Mouse (Mus musculus) bone marrow, adult 2 months (tissue): ENCODE results near the gene E130116L18Rik.

Source experiments
- CTCF ChIP-seq: fragments of 200-500 bp; IDR thresholded peaks from 2 replicates; pipeline ENCODE4 v1.5.1; 2011; ENCODE audit warnings: low read length, control low read depth; ENCODE audit not compliant: control insufficient read depth, insufficient read depth
- POLR2A ChIP-seq: fragments of 200-500 bp; IDR thresholded peaks from 2 replicates; pipeline ENCODE4 v1.6.1; 2011; ENCODE audit warnings: low read depth, mild to moderate bottlenecking, control low read depth, low read length, borderline replicate concordance; ENCODE audit not compliant: control insufficient read depth

DNA sequence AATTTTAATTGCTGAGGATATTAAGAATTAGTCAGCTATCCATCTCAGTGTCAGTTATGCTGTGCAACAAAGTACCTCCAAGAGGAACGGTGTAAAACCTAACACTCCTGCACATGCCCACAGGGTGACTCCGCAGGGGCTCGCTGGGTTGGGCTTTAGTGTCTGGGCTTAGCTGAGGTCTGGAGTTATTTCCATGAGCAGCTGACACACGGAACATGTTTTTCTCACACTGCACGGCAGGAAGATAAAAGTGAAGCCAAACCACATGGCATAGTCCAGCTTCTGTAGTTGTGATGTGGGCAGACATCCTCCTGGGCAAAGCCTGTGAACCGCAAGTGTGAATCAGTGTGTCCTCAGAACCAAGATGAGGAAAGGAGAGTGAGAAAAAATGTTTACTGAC, 7.9 kb downstream of the E130116L18Rik start:
- TF ChIP-seq CTCF (no peak), POLR2A (no peak)
